Mouse (Mus musculus): ENCODE measurements at regions not wholly inside any gene's neighbourhood (a gene's known extent, or its start where the extent isn't known, plus 50 kb on each side); places are given as distances from the start of the nearest gene placed in this dataset.

DNA sequence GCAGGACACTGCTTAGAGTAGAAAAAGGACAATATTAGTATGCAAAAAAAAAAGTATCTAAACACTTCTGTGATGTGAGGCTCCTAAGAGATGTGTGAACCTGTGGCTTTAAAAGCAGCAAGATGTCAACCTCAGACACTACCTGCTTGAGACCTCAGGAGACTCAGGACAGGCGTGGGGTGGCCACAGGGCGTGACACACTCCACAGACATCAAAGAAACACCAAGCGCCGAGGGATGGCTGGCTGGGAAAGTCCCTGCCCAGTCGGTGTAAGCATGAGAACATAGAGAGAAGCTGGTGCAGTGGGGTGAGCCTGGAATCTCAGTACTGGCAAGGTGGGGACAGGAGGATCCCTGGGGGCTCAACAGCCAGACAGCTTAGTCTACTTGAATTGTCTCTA, 72.0 kb upstream of the Sulf2 start:
- no peak for DNase-seq

DNA sequence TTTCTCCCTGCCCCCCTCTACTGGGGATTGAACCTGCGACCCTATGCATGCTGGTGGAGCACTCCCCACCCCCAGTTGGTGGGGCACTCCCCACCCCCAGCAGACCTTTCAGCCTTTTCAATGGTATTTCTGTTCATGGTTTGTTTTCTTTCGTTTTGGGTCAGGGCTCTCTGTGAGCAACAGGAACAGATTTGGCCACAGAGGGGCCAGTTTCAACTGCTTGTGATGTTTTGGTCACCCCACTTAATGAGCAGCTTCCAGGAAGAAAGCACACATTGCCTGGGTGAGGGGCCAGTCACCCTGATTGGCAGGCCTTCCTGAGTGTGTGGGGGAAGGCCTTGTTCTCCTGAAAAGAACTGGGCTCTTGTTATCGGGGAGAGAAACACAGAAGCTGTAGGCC, 71.5 kb upstream of the Sulf2 start:
- DNase-seq, result no peak

- no peak for DNase-seq
Observed at GRCm38 (mm10) chr2:166226331-166226730, 70.9 kb upstream of the Sulf2 start.

DNA sequence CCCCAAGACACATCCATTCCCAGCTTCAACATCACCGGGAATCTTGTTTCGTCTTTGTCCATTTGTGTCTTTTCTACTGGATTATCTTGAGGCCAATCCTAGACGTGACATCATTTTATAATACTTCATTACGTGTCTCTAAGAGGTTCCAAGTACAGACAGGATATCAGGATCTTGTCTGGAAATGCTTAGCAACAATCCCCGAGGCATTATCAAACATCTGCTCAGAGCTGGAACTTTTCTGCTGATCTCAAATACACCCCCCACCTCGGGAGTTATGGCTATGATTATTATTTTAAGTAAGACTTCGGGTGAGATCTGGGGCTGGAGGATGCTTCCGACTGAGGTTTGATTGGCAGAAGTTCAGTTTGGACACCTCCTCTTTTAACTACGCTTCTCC, 69.9 kb upstream of the Sulf2 start:
- DNase-seq, result no peak

- no peak for DNase-seq
Observed at GRCm38 (mm10) chr2:166218783-166219182, 63.3 kb upstream of the Sulf2 start.

GRCm38 (mm10) chr2:166216512-166216865, 61.0 kb upstream of the Sulf2 start:
- no peak for DNase-seq

- no peak for DNase-seq
Observed at GRCm38 (mm10) chr2:166215610-166216511, 60.4 kb upstream of the Sulf2 start.

DNA sequence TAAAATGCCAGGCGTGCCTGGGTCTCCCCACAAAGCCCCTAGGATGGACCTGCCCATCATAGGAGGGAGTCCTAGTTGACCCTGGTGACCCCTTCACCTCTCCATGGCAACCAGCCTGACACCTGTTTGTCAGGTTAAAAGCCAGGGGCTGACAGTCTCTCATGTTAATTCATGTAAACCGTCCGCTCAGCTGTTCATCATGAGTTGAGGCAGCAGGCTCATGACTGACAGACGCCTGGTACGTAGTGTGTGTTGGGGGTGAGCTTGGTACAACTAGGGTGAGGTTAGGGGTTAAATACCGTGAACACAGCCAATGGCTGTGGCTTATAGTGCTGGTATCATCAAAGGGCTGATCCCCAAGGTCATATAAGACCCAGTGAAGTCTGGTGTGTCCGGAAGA, 59.7 kb upstream of the Sulf2 start:
- no peak for DNase-seq

- DNase-seq, result no peak
Observed at GRCm38 (mm10) chr2:166207145-166207508, 51.7 kb upstream of the Sulf2 start.

GRCm38 (mm10) chr2:166206396-166207144, 51.1 kb upstream of the Sulf2 start:
- DNase-seq, result no peak
